In the genomic region with DNA sequence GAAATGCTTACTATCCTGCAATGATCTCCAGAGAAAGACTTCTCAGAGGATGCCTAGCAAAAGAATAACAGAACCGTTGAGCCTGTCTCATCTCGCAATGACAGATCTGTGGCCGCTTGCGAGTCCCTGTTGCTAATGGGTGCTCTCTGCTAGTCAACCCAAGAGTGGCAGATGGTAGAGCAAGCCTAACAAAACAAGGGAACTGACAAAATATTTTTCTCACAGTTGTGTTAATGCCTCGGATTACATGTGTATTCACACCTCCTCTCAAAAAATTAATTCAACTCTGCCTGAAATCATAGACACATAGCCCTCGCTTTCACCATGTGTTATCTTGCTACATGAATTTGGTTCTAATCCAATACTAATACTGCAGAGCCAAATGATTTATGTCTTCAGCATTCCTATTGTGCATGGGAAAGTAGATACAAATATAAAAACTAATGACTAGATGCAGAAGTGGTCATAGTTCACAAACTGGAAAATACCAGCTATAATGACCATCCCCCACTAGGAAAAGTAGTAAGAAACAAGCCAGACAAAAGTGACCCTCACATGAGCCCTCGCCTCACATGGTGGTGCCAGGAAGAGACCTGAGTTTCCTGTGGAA, we compare ENCODE assay signal across 25 mouse cellular contexts. TPM values are rescaled to one million over a fixed set of nuclear protein-coding genes. Genes with fewer than 3 reads are reported as not detected.
A peak's percentile ranks its signal among the peaks of the same experiment; 100 is the strongest.
DNase-seq lines count a peak whose midpoint lies in the region; ATAC-seq and TF ChIP-seq lines count a peak whose summit lies in the region.
"Had no signal": no experiment of that assay in that cellular context is flagged by ENCODE, and none has a peak within 500 bp of the region (broad histone marks: within the 10 kb centered on the region; RNA-seq: fewer than 3 reads in every experiment).

No protein-coding gene starts in this region.

- no peak overlapping the region for H3K4me2 ChIP-seq in forebrain, embryonic 14.5 days (ENCODE audit: low read length)
- no peak overlapping the region for H3K4me2 ChIP-seq in forebrain, embryonic 12.5 days
- H3K4me2 ChIP-seq in kidney, embryonic 15.5 days: no peak overlapping the region

- no peak overlapping the region for H3K4me3 ChIP-seq in forebrain, embryonic 14.5 days (ENCODE audit: low read depth, low read length)
- H3K4me3 ChIP-seq in forebrain, embryonic 12.5 days (replicated peaks): no peak overlapping the region
- H3K4me3 ChIP-seq in kidney, embryonic 15.5 days (replicated peaks): no peak overlapping the region
- H3K4me3 ChIP-seq in layer of hippocampus, adult 2 months: no peak overlapping the region
- H3K4me3 ChIP-seq: gastrocnemius, adult 2 months; left cerebral cortex, adult 2 months; midbrain, embryonic 10.5 days had no signal

- WGBS in forebrain, embryonic 14.5 days: 71% methylated on average over 7 of the region's 7 CpGs
- WGBS in forebrain, embryonic 12.5 days: 84% methylated on average over 7 of the region's 7 CpGs
- WGBS in kidney, embryonic 15.5 days: 63% methylated on average over 7 of the region's 7 CpGs

- DNase-seq in forebrain, embryonic 14.5 days (ENCODE audit: low spot score): peak; percentile 86
- no peak for DNase-seq in kidney, postnatal 10 days
- peak; percentile 30 for DNase-seq in brain, adult 2 months (ENCODE audit: low read depth, low spot score)
- peak; percentile 32 to 60 for DNase-seq in layer of hippocampus, adult 2 months (ENCODE audit: low spot score in 2 of 2)
- DNase-seq in gastrocnemius, postnatal 36 days: no peak
- DNase-seq: adrenal gland, postnatal 25 days; cerebellum, adult 2 months; gastrocnemius, adult 2 months; heart, postnatal 36 days; left cerebral cortex, postnatal 4 days; liver; right cerebral cortex, postnatal 25 days; thymus, adult 2 months had no signal

- no peak overlapping the region for H3K9ac ChIP-seq in forebrain, embryonic 14.5 days (ENCODE audit: low read length)
- no peak overlapping the region for H3K9ac ChIP-seq in forebrain, embryonic 12.5 days
- H3K9ac ChIP-seq in kidney, embryonic 15.5 days: no peak overlapping the region

- no peak overlapping the region for H3K27ac ChIP-seq in forebrain, embryonic 14.5 days (ENCODE audit: low read depth, low read length)
- H3K27ac ChIP-seq in forebrain, embryonic 12.5 days: no peak overlapping the region
- H3K27ac ChIP-seq in kidney, embryonic 15.5 days: peak overlapping the region; percentile 59
- no peak overlapping the region for H3K27ac ChIP-seq in layer of hippocampus, adult 2 months
- H3K27ac ChIP-seq: gastrocnemius, adult 2 months; left cerebral cortex, adult 2 months; macrophage; midbrain, embryonic 10.5 days had no signal

- intact Hi-C loops in gastrocnemius, postnatal 36 days (cut with DNase I): loop anchor here (5.0 to 10.0 kb wide), 2 partner anchors 53 to 204 kb away; no protein-coding TSS in a partner anchor

- H3K36me3 ChIP-seq in forebrain, embryonic 14.5 days (ENCODE audit: control insufficient read depth, insufficient read depth, low read length): peaks cover 56% of the 10 kb centered on the region
- peaks cover 79% of the 10 kb centered on the region for H3K36me3 ChIP-seq in forebrain, embryonic 12.5 days (replicated peaks)
- peaks cover 66% of the 10 kb centered on the region for H3K36me3 ChIP-seq in kidney, embryonic 15.5 days

- no peaks in the 10 kb centered on the region for H3K4me1 ChIP-seq in forebrain, embryonic 14.5 days (ENCODE audit: control insufficient read depth, insufficient read depth, low read length)
- no peaks in the 10 kb centered on the region for H3K4me1 ChIP-seq in forebrain, embryonic 12.5 days
- H3K4me1 ChIP-seq in kidney, embryonic 15.5 days: no peaks in the 10 kb centered on the region
- H3K4me1 ChIP-seq: midbrain, embryonic 10.5 days had no signal

- peak; percentile 73; the same call in 1 of the 2 replicates for ATAC-seq in forebrain, embryonic 14.5 days
- ATAC-seq in forebrain, embryonic 12.5 days (ENCODE audit: low FRiP score): no peak
- ATAC-seq in kidney, embryonic 15.5 days (replicated peaks; ENCODE audit: low FRiP score): no peak
- ATAC-seq in inflammation-experienced regulatory T-cells, adult 6 months: no peak
- ATAC-seq: CD4-positive, CD25-positive, alpha-beta regulatory T cell, adult 4 months; hindbrain, embryonic 16.5 days; intestine, postnatal 0 days had no signal

- H3K9me3 ChIP-seq in forebrain, embryonic 14.5 days (replicated peaks; ENCODE audit: control insufficient read depth, low read length): no peaks in the 10 kb centered on the region
- no peaks in the 10 kb centered on the region for H3K9me3 ChIP-seq in forebrain, embryonic 12.5 days
- no peaks in the 10 kb centered on the region for H3K9me3 ChIP-seq in kidney, embryonic 15.5 days (replicated peaks)
- H3K9me3 ChIP-seq: midbrain, embryonic 10.5 days had no signal

- no peaks in the 10 kb centered on the region for H3K27me3 ChIP-seq in forebrain, embryonic 14.5 days (replicated peaks; ENCODE audit: control insufficient read depth, insufficient read depth, low read length)
- H3K27me3 ChIP-seq in forebrain, embryonic 12.5 days: no peaks in the 10 kb centered on the region
- no peaks in the 10 kb centered on the region for H3K27me3 ChIP-seq in kidney, embryonic 15.5 days

- TF ChIP-seq CTCF in layer of hippocampus, adult 2 months (conservative IDR thresholded peaks at IDR 0.05): no peak

RNA-seq across cellular contexts. Expression of gene Tmem200b, which starts 48.8 kb away (rescaled TPM):
- not detected in 2 replicates for polyA plus RNA-seq in forebrain, embryonic 14.5 days (2014; fragmentation: Nextera tagmentation; extraction: Ambion mirVana)
- 0.24 and 0.50 TPM in 2 replicates for polyA plus RNA-seq in forebrain, embryonic 12.5 days (2016; fragmentation: Nextera tagmentation; extraction: Ambion mirVana)
- polyA plus RNA-seq in kidney, embryonic 15.5 days (2015; fragmentation: Nextera tagmentation; extraction: Ambion mirVana): 1.1 and 1.3 TPM in 2 replicates
- total RNA-seq in layer of hippocampus, adult 2 months (2021): 1 to 10 TPM; 1.5 to 1.7 TPM
- polyA plus RNA-seq in inflammation-experienced regulatory T-cells, adult 6 months (2017; shearing (Covaris generic)): not detected
- total RNA-seq in gastrocnemius, postnatal 36 days (2021): 1 to 10 TPM; 1.5 to 2.2 TPM
- total RNA-seq: granulocyte monocyte progenitor cell, adult 5-6 weeks; neutrophil, adult 5-6 weeks had no signal
- polyA plus RNA-seq: CD4-positive, CD25-positive, alpha-beta regulatory T cell, adult 4 months; hindbrain, embryonic 16.5 days; liver, embryonic 16.5 days; macrophage had no signal

Comparison
In these comparisons a context has a peak if more than half of its experiments do, and no peak if none do; other contexts are left out.
1. DNase-seq: peak in forebrain, embryonic 14.5 days (single experiment), brain, adult 2 months (single experiment) and layer of hippocampus, adult 2 months (2 of 2); none in kidney, postnatal 10 days (single experiment) and gastrocnemius, postnatal 36 days (0 of 2).